Mouse (Mus musculus): ENCODE measurements at regions not wholly inside any gene's neighbourhood (a gene's known extent, or its start where the extent isn't known, plus 50 kb on each side); places are given as distances from the start of the nearest gene placed in this dataset.
"Not testable (repeated sequence)": the region's sequence is repeated elsewhere in the genome, so short reads cannot be mapped to it uniquely, and the experiment has no call there.

GRCm38 (mm10) chrX:76123355-76123754 lies 140.7 kb upstream of the Cldn34b3 start:
- intact Hi-C loops (cut with DNase I) = loop anchor here (5.0 to 10.0 kb wide), 2 partner anchors 111 to 249 kb away; partner anchors contain the start of gene Pls3
- 37% methylated on average over 2 of the region's 2 CpGs for WGBS

GRCm38 (mm10) chrX:76137729-76138128 lies 126.4 kb upstream of the Cldn34b3 start:
- TF ChIP-seq EP300 (IDR thresholded peaks at IDR 0.05; ENCODE audit: insufficient read depth, low read depth, low read length) = no peak
- TF ChIP-seq CTCF (IDR thresholded peaks at IDR 0.05) = no peak
- TF ChIP-seq POLR2A (IDR thresholded peaks at IDR 0.05; ENCODE audit: insufficient read depth, low read depth, low read length) = no peak
- WGBS = 23% methylated on average over 2 of the region's 2 CpGs
- no peaks in the 10 kb centered on the region for H3K27me3 ChIP-seq (ENCODE audit: control insufficient read depth, insufficient read depth, low read length)
- no peak overlapping the region for H3K4me3 ChIP-seq
- H3K27ac ChIP-seq = no peak overlapping the region
- H3K9ac ChIP-seq (ENCODE audit: low read depth, low read length) = no peak overlapping the region
- H3K4me1 ChIP-seq (ENCODE audit: control insufficient read depth, insufficient read depth, low read length) = no peaks in the 10 kb centered on the region
- intact Hi-C loops (cut with DNase I) = no loop called here
- no peaks in the 10 kb centered on the region for H3K79me2 ChIP-seq (replicated peaks; ENCODE audit: control insufficient read depth, insufficient read depth, low read length)
- H3K36me3 ChIP-seq (ENCODE audit: control insufficient read depth, insufficient read depth, low read length) = no peaks in the 10 kb centered on the region
- DNase-seq = no peak

More at GRCm38 (mm10) chrX:76123355-76123754, 140.7 kb upstream of the Cldn34b3 start:
- DNase-seq = peak; percentile 23 to 40
- H3K36me3 ChIP-seq (ENCODE audit: control insufficient read depth, insufficient read depth, low read length) = no peaks in the 10 kb centered on the region
- H3K4me1 ChIP-seq (ENCODE audit: control insufficient read depth, insufficient read depth, low read length) = no peaks in the 10 kb centered on the region
- no peak overlapping the region for H3K4me3 ChIP-seq
- no peak overlapping the region for H3K9ac ChIP-seq (ENCODE audit: low read depth, low read length)
- no peaks in the 10 kb centered on the region for H3K27me3 ChIP-seq (ENCODE audit: control insufficient read depth, insufficient read depth, low read length)
- no peak for TF ChIP-seq CTCF (IDR thresholded peaks at IDR 0.05)
- H3K27ac ChIP-seq = no peak overlapping the region
- no peaks in the 10 kb centered on the region for H3K79me2 ChIP-seq (replicated peaks; ENCODE audit: control insufficient read depth, insufficient read depth, low read length)

- H3K4me3 ChIP-seq = no peak overlapping the region
- no peak overlapping the region for H3K9ac ChIP-seq (ENCODE audit: low read depth, low read length)
- H3K4me1 ChIP-seq (ENCODE audit: control insufficient read depth, insufficient read depth, low read length) = no peaks in the 10 kb centered on the region
- TF ChIP-seq CTCF (IDR thresholded peaks at IDR 0.05) = no peak
- TF ChIP-seq POLR2A (IDR thresholded peaks at IDR 0.05; ENCODE audit: insufficient read depth, low read depth, low read length) = no peak
- no peak for TF ChIP-seq EP300 (IDR thresholded peaks at IDR 0.05; ENCODE audit: insufficient read depth, low read depth, low read length)
- no peak overlapping the region for H3K27ac ChIP-seq
- DNase-seq = no peak
- intact Hi-C loops (cut with DNase I) = no loop called here
- H3K27me3 ChIP-seq (ENCODE audit: control insufficient read depth, insufficient read depth, low read length) = no peaks in the 10 kb centered on the region
- H3K36me3 ChIP-seq (ENCODE audit: control insufficient read depth, insufficient read depth, low read length) = no peaks in the 10 kb centered on the region
- WGBS = 41% methylated on average over 2 of the region's 2 CpGs
- H3K79me2 ChIP-seq (replicated peaks; ENCODE audit: control insufficient read depth, insufficient read depth, low read length) = no peaks in the 10 kb centered on the region
These were observed 123.1 kb upstream of the Cldn34b3 start for GRCm38 (mm10) chrX:76141022-76141421.

DNA sequence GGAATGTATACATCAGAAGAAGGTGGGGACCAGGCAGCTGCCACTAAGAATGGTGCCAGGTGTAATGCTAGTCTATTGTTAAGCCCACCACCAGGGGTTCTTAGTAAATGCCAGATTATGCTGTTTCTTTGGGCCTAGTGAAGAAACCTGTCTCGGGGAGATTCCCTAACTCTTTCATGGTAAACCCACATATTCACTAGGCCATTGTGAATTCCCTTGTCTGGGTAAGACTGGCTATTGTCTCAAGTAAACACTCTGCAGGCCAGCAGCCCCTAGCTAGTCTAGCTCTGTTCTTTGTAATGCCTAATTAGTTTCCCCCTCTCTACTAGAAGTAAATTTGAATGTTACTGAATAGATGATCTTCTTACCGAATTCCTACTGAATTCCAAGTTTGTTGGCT lies 89.3 kb upstream of the Cldn34b3 start:
- 80% methylated on average over 2 of the region's 2 CpGs for WGBS
- intact Hi-C loops (cut with DNase I) = not testable (repeated sequence)

DNA sequence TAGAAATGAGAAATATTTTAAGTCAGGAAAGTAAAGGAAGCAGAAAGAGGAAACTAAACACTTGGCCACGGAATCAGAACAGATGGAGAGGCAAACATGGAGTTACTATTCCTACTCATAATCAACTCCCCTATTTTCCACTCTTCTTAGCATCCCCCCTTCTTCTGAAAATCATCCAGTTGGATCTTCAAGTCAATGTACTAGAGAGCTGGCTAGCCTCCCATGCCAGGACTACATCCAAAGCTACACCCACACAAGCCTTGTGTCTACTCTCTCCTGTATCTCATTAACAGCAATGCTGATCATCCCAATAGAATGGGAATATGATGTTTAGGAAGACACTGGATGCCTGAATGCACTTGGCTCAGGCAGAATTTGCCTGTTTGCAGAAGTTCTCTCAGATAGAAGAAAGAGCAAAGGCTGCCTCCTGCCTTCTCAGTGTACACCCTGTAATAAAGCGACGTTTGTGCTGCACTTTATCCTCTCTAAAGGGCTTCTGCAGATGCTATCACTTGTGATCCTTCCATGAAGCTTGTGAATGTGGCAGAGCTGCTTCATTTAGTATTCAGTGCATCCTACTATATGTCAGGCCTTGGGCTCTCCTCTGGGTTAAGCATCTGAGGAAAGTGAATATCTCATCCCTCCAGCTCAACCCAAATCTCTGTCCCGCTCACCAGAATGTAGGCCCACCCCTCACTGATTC lies 82.5 kb upstream of the Cldn34b3 start:
- Histone ChIP-seq H3K36me3 (ENCODE audit: control insufficient read depth, insufficient read depth, low read length) (no peaks in the 10 kb centered on the region), H3K9ac (ENCODE audit: low read depth, low read length) (no peak overlapping the region), H3K27me3 (ENCODE audit: control insufficient read depth, insufficient read depth, low read length) (no peaks in the 10 kb centered on the region), H3K4me1 (ENCODE audit: control insufficient read depth, insufficient read depth, low read length) (no peaks in the 10 kb centered on the region), H3K27ac (no peak overlapping the region), H3K4me3 (no peak overlapping the region), H3K79me2 (replicated peaks; ENCODE audit: control insufficient read depth, insufficient read depth, low read length) (no peaks in the 10 kb centered on the region)
- no peak for DNase-seq
- WGBS = 72% methylated on average over 4 of the region's 4 CpGs
- TF ChIP-seq POLR2A (IDR thresholded peaks at IDR 0.05; ENCODE audit: insufficient read depth, low read depth, low read length) = no peak
- TF ChIP-seq CTCF (IDR thresholded peaks at IDR 0.05) = no peak
- no peak for TF ChIP-seq EP300 (IDR thresholded peaks at IDR 0.05; ENCODE audit: insufficient read depth, low read depth, low read length)
- intact Hi-C loops (cut with DNase I) = no loop called here

More for the DNA sequence above, 89.3 kb upstream of the Cldn34b3 start:
- not testable (repeated sequence) for DNase-seq; H3K27me3 ChIP-seq (ENCODE audit: control insufficient read depth, insufficient read depth, low read length); H3K36me3 ChIP-seq (ENCODE audit: control insufficient read depth, insufficient read depth, low read length); H3K27ac ChIP-seq; H3K4me1 ChIP-seq (ENCODE audit: control insufficient read depth, insufficient read depth, low read length); H3K79me2 ChIP-seq (replicated peaks; ENCODE audit: control insufficient read depth, insufficient read depth, low read length); H3K9ac ChIP-seq (ENCODE audit: low read depth, low read length); H3K4me3 ChIP-seq

DNA sequence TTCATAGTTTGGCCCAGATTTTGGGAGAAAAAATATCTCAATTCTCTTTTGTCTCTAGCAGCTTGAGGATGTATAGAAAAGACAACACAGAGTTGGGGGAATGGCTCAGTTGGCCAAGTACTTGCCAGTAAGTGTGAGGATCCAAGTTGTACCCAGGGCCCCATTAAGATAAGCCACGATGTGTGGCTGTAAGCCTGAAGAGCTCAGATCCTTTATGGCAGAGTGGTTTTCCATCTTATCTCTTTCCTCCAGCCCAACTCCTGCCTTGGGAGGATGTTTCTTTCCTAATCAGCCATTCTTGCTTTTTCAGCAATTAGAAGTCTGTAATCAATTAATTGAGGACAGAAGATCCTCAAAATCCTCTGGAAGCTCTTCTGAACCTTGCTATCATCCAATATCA lies 63.5 kb upstream of the Cldn34b3 start:
- Histone ChIP-seq H3K36me3 (ENCODE audit: control insufficient read depth, insufficient read depth, low read length) (no peaks in the 10 kb centered on the region), H3K27me3 (ENCODE audit: control insufficient read depth, insufficient read depth, low read length) (no peaks in the 10 kb centered on the region), H3K79me2 (replicated peaks; ENCODE audit: control insufficient read depth, insufficient read depth, low read length) (no peaks in the 10 kb centered on the region), H3K4me3 (no peak overlapping the region), H3K27ac (no peak overlapping the region), H3K9ac (ENCODE audit: low read depth, low read length) (no peak overlapping the region), H3K4me1 (ENCODE audit: control insufficient read depth, insufficient read depth, low read length) (no peaks in the 10 kb centered on the region)
- 40% methylated on average over 1 of the region's 1 CpGs for WGBS
- no peak for DNase-seq
- TF ChIP-seq POLR2A (IDR thresholded peaks at IDR 0.05; ENCODE audit: insufficient read depth, low read depth, low read length) = no peak
- TF ChIP-seq CTCF (IDR thresholded peaks at IDR 0.05) = no peak
- TF ChIP-seq EP300 (IDR thresholded peaks at IDR 0.05; ENCODE audit: insufficient read depth, low read depth, low read length) = no peak
- intact Hi-C loops (cut with DNase I) = loop anchor here (1.0 to 5.0 kb wide), 4 partner anchors 323 to 527 kb away; partner anchors contain the start of gene Pls3

Measured in heart, adult 2 months (tissue).